Mouse (Mus musculus) thymus, adult 2 months (tissue): ENCODE results near the gene Ntm. TPM values are rescaled to one million over a fixed set of nuclear protein-coding genes. Genes with fewer than 3 reads are reported as not detected.

Experiments used
- DNase-seq: peaks from one replicate; pipeline ENCODE4 v3.0.0; 2021
- H3K27ac ChIP-seq: fragments of 200-500 bp; 2 replicates; pipeline ENCODE4 v1.5.1; 2012; ENCODE audit warnings: low read length, control low read depth; ENCODE audit not compliant: control insufficient read depth, insufficient read depth
- H3K27me3 ChIP-seq: fragments of 200-500 bp; 2 replicates; pipeline ENCODE4 v1.6.1; 2012; ENCODE audit warnings: mild to moderate bottlenecking, low read length, moderate library complexity, mixed read lengths; ENCODE audit not compliant: control insufficient read depth, insufficient read depth
- H3K36me3 ChIP-seq: fragments of 200-500 bp; 2 replicates; pipeline ENCODE4 v1.6.1; 2012; ENCODE audit warnings: mild to moderate bottlenecking, low read length, moderate library complexity; ENCODE audit not compliant: control insufficient read depth, insufficient read depth
- H3K4me1 ChIP-seq: fragments of 200-500 bp; replicated peaks from 2 replicates; pipeline ENCODE4 v1.6.1; 2012; ENCODE audit warnings: low read length; ENCODE audit not compliant: control insufficient read depth, insufficient read depth
- H3K4me3 ChIP-seq: fragments of 200-500 bp; 2 replicates; pipeline ENCODE4 v1.5.1; 2012; ENCODE audit warnings: mild to moderate bottlenecking, low read length, control low read depth, moderate library complexity; ENCODE audit not compliant: control insufficient read depth, insufficient read depth
- CTCF ChIP-seq: fragments of 200-500 bp; IDR thresholded peaks from 2 replicates; pipeline ENCODE4 v1.5.1; 2012; ENCODE audit warnings: mild to moderate bottlenecking, control low read depth, low read length, moderate library complexity, borderline replicate concordance; ENCODE audit not compliant: control insufficient read depth, poor library complexity, insufficient read depth; ENCODE audit errors: extremely low read depth
- POLR2A ChIP-seq: fragments of 200-500 bp; IDR thresholded peaks from 2 replicates; pipeline ENCODE4 v1.6.1; 2012; ENCODE audit warnings: mild to moderate bottlenecking, low read length, control low read depth, moderate library complexity; ENCODE audit not compliant: control insufficient read depth, poor library complexity, insufficient read depth; ENCODE audit errors: extremely low read depth
- WGBS: fragments of 180-500 bp; shearing (Covaris S2); methylation state at CpG from one replicate; pipeline ENCODE4 v1.1.7; 2018; 5-methylcytosine and 5-hydroxymethylcytosine counted together
- polyA plus RNA-seq: library from polyadenylated mRNA; depleted of rRNA; stranded (reverse); fragments of >200 nt; gene quantifications from 2 replicates; pipeline ENCODE4 v1.2.3, GENCODE M21; 2012

Gene Ntm
- polyA plus RNA-seq, 1 experiment: 0.19 TPM

GRCm38 (mm10) chr9:29217951-29218350 lies 745.0 kb downstream of the Ntm start:
- TF ChIP-seq CTCF: no peak
- TF ChIP-seq POLR2A: no peak
- WGBS: 89% methylated on average over 7 of the region's 7 CpGs
- Histone ChIP-seq H3K36me3 (no peaks in the 10 kb centered on the region), H3K27me3 (no peaks in the 10 kb centered on the region), H3K4me3 (no peak overlapping the region), H3K4me1 (no peaks in the 10 kb centered on the region), H3K27ac (no peak overlapping the region)
- DNase-seq: no peak

- WGBS: 93% methylated on average over 8 of the region's 8 CpGs
- no peak for DNase-seq
Measured at GRCm38 (mm10) chr9:29216528-29216927, 746.4 kb downstream of the Ntm start.

GRCm38 (mm10) chr9:29215796-29216195 lies 747.1 kb downstream of the Ntm start:
- H3K27me3 ChIP-seq: no peaks in the 10 kb centered on the region
- WGBS: 80% methylated on average over 2 of the region's 2 CpGs
- H3K36me3 ChIP-seq: no peaks in the 10 kb centered on the region
- no peak overlapping the region for H3K27ac ChIP-seq
- no peak for DNase-seq
- H3K4me3 ChIP-seq: no peak overlapping the region
- H3K4me1 ChIP-seq: no peaks in the 10 kb centered on the region
- no peak for TF ChIP-seq CTCF
- TF ChIP-seq POLR2A: no peak

More at GRCm38 (mm10) chr9:29216528-29216927, 746.4 kb downstream of the Ntm start:
- H3K36me3 ChIP-seq: no peaks in the 10 kb centered on the region
- H3K27me3 ChIP-seq: no peaks in the 10 kb centered on the region
- no peak overlapping the region for H3K4me3 ChIP-seq
- no peaks in the 10 kb centered on the region for H3K4me1 ChIP-seq
- TF ChIP-seq POLR2A (no peak), CTCF (no peak)
- H3K27ac ChIP-seq: no peak overlapping the region

GRCm38 (mm10) chr9:29215241-29215640 lies 747.7 kb downstream of the Ntm start:
- TF ChIP-seq CTCF: no peak
- Histone ChIP-seq H3K36me3 (no peaks in the 10 kb centered on the region), H3K27ac (no peak overlapping the region), H3K4me3 (no peak overlapping the region), H3K4me1 (no peaks in the 10 kb centered on the region), H3K27me3 (no peaks in the 10 kb centered on the region)
- 89% methylated on average over 1 of the region's 1 CpGs for WGBS
- DNase-seq: no peak

GRCm38 (mm10) chr9:29209243-29209642 lies 753.7 kb downstream of the Ntm start:
- H3K4me3 ChIP-seq: no peak overlapping the region
- TF ChIP-seq CTCF: no peak
- TF ChIP-seq POLR2A: no peak
- H3K27ac ChIP-seq: no peak overlapping the region
- H3K4me1 ChIP-seq: no peaks in the 10 kb centered on the region
- WGBS: 91% methylated on average over 2 of the region's 2 CpGs
- H3K27me3 ChIP-seq: no peaks in the 10 kb centered on the region
- H3K36me3 ChIP-seq: no peaks in the 10 kb centered on the region
- DNase-seq: no peak

GRCm38 (mm10) chr9:29208142-29208541 lies 754.8 kb downstream of the Ntm start:
- DNase-seq: no peak
- TF ChIP-seq POLR2A (no peak), CTCF (no peak)
- 89% methylated on average over 5 of the region's 5 CpGs for WGBS
- no peak overlapping the region for H3K27ac ChIP-seq
- H3K4me1 ChIP-seq: no peaks in the 10 kb centered on the region
- no peaks in the 10 kb centered on the region for H3K36me3 ChIP-seq
- no peak overlapping the region for H3K4me3 ChIP-seq
- no peaks in the 10 kb centered on the region for H3K27me3 ChIP-seq

- no peak for DNase-seq
- Histone ChIP-seq H3K36me3 (no peaks in the 10 kb centered on the region), H3K4me1 (no peaks in the 10 kb centered on the region), H3K4me3 (no peak overlapping the region), H3K27me3 (no peaks in the 10 kb centered on the region), H3K27ac (no peak overlapping the region)
- no peak for TF ChIP-seq POLR2A
- TF ChIP-seq CTCF: no peak
- 82% methylated on average over 4 of the region's 4 CpGs for WGBS
Measured at GRCm38 (mm10) chr9:29205680-29206079, 757.3 kb downstream of the Ntm start.
